Mouse (Mus musculus): ENCODE results near the gene Myo1e. TPM values are rescaled to one million over a fixed set of nuclear protein-coding genes. Genes with fewer than 3 reads are reported as not detected.

The Myo1e gene
- polyA plus RNA-seq, 1 experiment from 2014 or later: 18.9 TPM

Small RNA genes within 50 kb of the gene (microRNA-seq; reads per million reads assigned to microRNA genes)
- gene Mir5626: 5.6 reads per million, percentile 10 among the genes with 10 or more reads in this experiment

Other genes starting within 250 kb of the Myo1e start
- gene Bnip2, start 217.9 kb upstream of the Myo1e start, polyA plus RNA-seq (2016; fragmentation: Nextera tagmentation; extraction: Ambion mirVana): 96.3 and 109 TPM in 2 replicates
- 196 and 200 TPM in 2 replicates for gene Gtf2a2, start 194.8 kb upstream of the Myo1e start, polyA plus RNA-seq (2016; fragmentation: Nextera tagmentation; extraction: Ambion mirVana)
- not detected in 2 replicates for gene Gcnt3, start 169.3 kb upstream of the Myo1e start, polyA plus RNA-seq (2016; fragmentation: Nextera tagmentation; extraction: Ambion mirVana)
- gene Fam81a, start 64.8 kb upstream of the Myo1e start, polyA plus RNA-seq (2016; fragmentation: Nextera tagmentation; extraction: Ambion mirVana): 1.6 and 2.1 TPM in 2 replicates
- 223 and 245 TPM in 2 replicates for gene Ccnb2, start 214.2 kb downstream of the Myo1e start, polyA plus RNA-seq (2016; fragmentation: Nextera tagmentation; extraction: Ambion mirVana)

All from limb, embryonic 10.5 days (tissue).